Mouse (Mus musculus): ENCODE measurements at regions not wholly inside any gene's neighbourhood (a gene's known extent, or its start where the extent isn't known, plus 50 kb on each side); places are given as distances from the start of the nearest gene placed in this dataset.

DNA sequence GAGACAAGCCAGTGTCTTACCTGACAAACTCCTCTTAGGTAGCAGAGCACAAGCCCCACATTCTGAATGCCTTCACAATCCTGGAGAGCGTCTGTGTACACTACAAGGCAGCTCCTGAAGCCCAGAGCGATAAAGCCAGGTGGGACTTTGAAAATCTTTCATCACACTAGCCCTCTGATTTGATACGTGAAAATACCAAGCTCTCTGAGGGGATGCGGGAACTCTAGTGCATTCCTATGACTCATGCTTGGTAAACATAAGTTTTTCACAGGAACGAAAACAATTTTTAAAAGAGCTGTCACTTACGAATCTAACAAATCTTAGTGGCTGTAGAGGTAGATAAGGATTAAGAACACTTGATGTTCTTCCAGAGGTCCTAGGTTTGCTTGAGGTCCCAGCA, 108.6 kb upstream of the Peli1 start:
- TF ChIP-seq CTCF (conservative IDR thresholded peaks at IDR 0.05; ENCODE audit: insufficient read depth, insufficient read length, low read depth, low read length) (no peak), POLR2A (IDR thresholded peaks at IDR 0.05; ENCODE audit: low read depth, low read length) (no peak)

Data from kidney, adult 2 months (tissue).